Mouse (Mus musculus): ENCODE data around the gene Trpc7.
A peak's percentile ranks its signal among the peaks of the same experiment; 100 is the strongest.

The Trpc7 gene

GRCm38 (mm10) chr13:56895893-56896292 is at the start of gene Trpc7:
TSS of gene Trpc7 (minus strand) at chr13:56895993.
- no peak for DNase-seq (ENCODE audit: inconsistent ontology term)

DNA sequence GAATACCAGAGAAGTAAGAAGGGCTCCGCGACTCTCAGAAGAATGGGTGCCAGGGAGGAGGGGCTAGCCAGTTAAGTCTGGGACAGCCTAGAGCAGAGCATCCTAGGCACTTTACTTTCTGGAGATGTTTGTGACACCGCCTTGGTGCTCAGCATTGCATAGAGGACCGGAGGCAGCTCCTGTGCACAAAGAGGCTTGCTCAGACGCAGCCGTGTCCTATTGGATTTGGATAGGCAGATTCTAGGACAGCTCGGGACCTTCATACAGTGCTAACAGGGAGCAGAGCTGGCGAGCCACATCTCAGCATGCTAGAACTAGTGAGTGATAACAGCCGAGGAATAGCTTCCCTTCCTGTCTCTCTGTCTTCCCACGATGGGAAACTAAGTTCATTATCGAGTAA is 43.5 kb upstream of the Trpc7 start:
- DNase-seq (ENCODE audit: inconsistent ontology term): no peak

DNA sequence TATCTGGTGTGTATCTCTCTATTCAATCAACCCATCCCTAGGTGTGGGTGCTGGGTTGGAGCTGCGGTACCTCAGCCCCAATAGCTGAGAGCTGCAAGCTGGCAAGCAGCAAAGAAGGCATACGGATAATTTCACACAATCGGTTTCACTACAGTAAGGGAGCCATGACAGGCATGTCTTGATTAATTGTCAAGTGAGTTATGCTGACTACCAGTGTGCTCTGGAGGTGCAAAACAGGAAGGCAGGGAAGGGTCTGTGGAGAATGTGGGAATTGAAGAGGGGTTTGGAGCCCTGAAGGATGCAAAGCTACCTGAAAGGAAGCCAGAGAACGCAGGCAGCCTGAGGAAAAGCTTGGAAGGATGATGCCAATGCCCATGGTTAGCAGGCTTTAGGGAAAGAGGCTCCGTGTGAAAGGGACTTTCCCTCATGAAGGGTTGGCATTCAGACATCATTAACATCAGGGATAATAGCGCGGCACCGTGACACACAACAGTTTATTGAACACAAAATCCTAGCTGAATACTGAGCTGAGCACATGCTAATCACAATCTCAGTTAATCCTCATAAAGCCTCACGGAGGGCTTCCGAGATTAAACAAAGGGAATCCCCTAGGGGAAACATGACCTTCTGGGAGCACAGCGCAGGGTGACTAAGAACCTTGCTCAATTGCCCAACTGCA is 38.2 kb upstream of the Trpc7 start:
- DNase-seq (ENCODE audit: inconsistent ontology term): no peak

DNA sequence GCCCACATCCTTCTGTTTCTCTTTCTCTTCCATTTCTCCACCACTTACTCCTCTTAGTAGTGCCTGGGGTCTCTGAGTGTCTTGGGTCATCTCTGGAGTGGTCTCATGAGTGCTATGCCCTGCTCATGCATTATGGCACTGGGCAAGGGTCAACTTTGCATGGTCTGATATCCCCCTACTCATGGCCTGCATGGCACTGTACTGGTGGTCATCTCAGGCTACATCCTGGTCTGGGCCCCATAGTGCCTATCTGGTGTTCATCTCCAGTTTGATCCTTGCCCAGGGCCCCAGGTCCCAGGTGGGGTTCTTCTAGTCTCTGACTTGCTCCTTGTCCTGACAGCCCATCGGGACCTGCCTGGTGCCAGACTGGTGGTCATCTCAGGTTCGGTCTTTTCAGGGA is 34.6 kb upstream of the Trpc7 start:
- no peak for DNase-seq (ENCODE audit: inconsistent ontology term)

GRCm38 (mm10) chr13:56922976-56923375 is 27.2 kb upstream of the Trpc7 start:
- no peak for DNase-seq (ENCODE audit: inconsistent ontology term)

DNA sequence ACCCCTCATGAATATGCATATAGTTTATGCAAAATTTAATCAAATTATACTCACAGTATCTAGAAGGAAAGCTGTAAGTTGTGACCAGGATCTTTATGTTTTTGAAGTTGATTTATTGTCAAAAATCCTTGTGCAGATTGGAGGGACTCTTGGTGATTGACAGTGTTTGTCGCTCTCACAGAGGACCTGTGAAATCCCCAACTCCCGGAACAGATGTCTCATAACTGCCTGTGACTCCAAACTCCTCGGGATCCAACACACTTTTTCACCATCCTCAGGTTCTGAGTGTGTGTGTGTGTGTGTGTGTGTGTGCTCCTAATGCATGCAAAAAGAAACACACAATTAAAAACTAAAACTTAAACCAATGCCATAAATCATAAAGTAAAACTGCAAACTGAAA is 25.5 kb upstream of the Trpc7 start:
- DNase-seq (ENCODE audit: inconsistent ontology term): no peak

DNA sequence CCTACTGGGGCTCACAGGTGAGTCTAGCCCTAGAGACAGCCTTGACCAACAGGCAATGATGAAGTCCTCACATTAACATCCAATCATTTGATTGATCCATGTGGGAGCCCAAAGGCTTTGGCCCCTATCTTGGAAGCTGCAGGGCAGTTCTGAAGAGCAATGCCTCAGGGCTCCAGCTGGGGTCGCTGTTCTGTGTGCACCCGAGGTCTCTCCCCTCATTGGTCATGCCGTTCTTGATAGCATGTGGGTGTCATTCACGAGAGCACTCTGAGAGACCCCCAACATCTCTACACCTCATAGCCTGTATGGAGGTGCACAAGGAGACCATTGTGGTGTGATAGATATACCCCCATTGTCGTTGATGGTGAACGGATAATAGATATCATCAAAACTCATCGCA is 18.9 kb upstream of the Trpc7 start:
- DNase-seq (ENCODE audit: inconsistent ontology term): no peak

DNA sequence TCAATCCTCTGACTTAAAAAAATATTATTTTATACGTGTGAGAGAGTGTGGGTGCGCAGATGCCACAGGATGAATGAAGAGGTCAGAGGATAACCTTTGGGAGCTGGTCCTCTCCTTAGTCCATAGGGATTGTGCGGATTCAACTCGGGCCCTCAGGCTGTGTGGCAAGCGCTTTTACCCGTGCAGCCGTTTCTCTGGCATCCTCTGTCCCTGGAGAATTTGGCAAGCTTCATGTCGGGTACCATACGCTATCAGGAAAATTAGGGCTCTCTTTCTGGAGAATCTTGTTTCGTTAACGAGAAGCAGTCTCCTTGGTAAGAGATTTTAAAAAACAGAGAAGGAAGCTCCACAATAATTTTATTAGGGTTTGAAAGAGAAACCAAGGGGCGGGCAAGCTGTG is 15.3 kb upstream of the Trpc7 start:
- no peak for DNase-seq (ENCODE audit: inconsistent ontology term)

- peak; percentile 60 for DNase-seq (ENCODE audit: inconsistent ontology term)
Measured at GRCm38 (mm10) chr13:56895386-56895785, 407 bp downstream of the Trpc7 start.

DNA sequence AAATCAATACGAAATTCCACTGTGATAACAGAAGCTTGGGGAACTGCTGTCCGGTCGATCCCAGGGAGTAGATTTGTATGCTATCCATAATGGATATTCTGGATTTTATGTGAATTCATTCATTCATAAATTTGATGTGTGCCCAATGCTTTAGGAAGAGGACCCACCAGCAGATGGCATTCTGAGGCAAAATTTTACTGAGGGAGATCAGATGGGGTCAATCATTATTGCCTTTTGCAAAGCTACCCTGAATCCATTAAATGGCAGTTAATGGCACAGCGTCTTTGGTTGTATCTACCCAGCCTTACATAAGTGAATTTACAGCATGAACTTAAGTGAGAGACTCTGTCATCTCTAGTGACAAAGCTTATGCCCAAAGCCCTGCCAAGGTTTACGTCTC is 1.2 kb downstream of the Trpc7 start:
- no peak for DNase-seq (ENCODE audit: inconsistent ontology term)

GRCm38 (mm10) chr13:56889888-56890287 is 5.9 kb downstream of the Trpc7 start:
- no peak for DNase-seq (ENCODE audit: inconsistent ontology term)

DNA sequence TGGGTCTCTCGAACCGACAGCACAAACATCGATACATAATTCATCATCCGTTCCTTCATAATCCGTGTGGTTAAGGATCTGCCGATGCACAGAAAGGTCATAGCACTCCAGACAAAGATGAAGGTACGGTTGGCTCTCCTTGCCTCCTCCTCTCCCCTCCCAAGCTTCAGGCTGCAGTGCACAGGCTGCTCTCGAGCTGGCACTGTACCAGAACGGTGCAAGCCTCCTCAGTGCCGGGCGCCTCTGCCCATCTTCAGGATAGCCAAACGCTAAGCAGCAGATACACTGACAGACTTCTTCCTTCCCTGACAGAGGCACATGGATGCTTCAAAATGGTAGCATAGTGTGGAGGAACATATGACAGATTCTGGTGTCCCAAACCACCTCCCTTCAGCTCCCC is 12.9 kb downstream of the Trpc7 start:
- DNase-seq (ENCODE audit: inconsistent ontology term): no peak

DNA sequence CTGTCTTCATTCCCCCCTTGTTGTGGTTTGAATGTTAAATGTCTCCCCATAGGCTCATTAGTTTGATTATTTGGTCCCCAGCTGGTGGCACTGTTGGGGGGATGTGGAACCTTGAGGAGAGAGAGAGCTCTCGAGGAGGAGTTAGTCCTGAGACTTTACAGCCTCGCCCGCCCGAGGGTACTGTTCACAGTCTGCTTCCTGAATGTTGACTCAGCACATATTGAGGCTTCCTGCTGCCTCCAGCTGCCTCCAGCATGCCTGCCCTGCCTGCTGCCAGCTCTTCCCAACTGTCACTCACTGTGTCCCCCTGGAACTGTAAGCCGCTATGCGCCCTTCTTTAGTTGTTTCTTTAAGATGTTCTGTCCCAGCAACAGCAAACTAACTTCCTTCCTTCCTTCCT is 31.2 kb downstream of the Trpc7 start:
- DNase-seq (ENCODE audit: inconsistent ontology term): no peak

DNA sequence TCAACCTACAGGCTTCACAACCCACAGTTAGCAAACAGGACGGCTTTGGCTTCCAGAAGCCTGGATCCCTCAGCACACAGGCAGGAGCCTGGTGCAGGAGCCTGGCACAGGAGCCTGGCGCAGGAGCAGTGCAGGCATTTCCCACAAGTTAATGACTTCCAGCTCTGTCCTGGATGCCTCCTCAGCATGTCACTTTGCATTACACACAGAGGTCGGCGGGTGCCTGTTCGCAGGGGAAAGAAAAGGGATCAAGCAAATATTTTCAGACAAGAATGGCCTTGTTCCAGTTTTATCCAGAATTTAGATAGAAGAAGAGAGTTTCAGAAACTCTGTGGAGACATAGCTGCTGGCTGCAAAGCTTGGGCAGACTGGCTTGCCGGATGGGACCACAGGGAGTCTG is 33.8 kb downstream of the Trpc7 start:
- DNase-seq (ENCODE audit: inconsistent ontology term): peak; percentile 84

DNA sequence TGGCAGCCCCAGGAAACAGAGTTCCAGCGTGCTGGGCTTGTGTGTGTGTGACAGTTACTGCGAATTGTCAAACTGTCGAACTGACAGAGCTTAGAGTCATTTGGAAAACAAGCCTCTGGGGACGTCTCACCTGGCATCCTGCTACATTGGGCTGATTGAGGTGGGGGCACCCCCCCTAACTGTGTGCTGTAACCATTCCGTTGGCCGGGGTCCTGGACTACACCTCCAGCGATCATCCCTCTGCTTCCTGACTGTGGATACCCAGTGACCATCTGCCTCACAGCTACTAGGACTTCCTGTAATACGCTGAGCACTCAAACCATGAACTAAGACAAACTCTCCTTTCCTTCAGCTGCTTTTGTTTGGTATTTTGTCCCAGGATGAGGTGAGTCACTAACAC is 41.3 kb downstream of the Trpc7 start:
- no peak for DNase-seq (ENCODE audit: inconsistent ontology term)

DNA sequence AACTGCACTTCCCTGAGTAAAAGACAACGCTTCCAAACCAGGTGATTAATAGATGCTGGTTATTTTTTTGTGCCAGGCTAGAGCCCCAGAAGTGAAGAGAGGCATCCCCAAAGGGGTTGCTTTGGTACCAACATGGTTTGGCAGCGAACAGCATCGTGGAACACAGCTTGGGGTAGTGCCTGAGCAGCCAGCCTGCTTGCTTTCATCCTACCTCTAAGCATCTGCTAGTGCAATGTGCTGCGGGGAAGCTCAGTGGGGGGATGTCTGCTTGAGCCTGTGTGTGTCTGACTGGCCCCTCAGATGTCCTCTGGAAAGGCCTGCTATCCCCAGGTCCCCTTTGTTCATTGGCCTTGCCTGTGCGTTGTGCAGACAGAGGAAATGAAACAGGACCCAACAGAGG is 42.4 kb downstream of the Trpc7 start:
- DNase-seq (ENCODE audit: inconsistent ontology term): no peak

- no peak for DNase-seq (ENCODE audit: inconsistent ontology term)
Measured at GRCm38 (mm10) chr13:56845866-56846265, 49.9 kb downstream of the Trpc7 start.

GRCm38 (mm10) chr13:56815471-56815870 is 80.3 kb downstream of the Trpc7 start:
- DNase-seq (ENCODE audit: inconsistent ontology term): no peak

- peak; percentile 75 for DNase-seq (ENCODE audit: inconsistent ontology term)
Measured at GRCm38 (mm10) chr13:56806776-56807490, 88.9 kb downstream of the Trpc7 start.

DNA sequence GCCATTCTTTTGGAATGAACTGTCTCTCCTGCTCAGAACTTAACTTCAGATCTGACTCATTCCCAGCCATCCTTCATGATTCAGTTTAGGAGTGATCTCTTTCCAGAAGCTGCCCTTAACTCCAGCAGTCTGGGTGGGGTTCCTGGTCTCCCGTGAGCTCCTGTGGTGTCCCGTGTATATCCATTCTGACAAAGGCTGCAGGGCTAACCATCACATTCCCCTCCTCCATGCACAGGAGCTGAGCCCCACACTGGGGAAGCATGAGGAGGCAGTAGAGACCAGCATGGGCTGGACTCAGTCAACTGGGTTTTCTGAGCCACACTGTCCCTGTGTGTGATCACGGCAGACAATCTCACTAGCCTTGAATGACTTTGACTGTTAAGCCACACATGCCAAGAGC is 90.7 kb downstream of the Trpc7 start:
- no peak for DNase-seq (ENCODE audit: inconsistent ontology term)

DNA sequence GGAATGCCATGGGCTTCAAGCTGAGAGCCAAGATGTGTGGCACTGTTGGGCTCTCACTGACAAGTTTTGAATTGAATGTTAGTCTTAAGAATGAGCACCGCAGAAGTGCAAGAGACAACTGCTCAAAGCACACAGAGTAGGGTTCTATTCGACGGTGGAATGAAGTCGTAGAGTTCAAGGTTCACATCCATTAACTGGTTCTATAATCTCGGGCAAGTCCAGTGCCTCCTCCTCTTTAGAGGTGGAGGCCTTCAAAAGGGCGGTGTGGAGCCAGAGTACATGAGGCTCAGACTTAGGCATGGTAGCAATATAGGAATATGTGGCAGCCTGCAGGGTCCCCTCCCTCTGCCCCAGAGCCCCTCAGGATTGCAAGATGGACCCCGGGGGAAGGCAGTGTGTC is 98.3 kb downstream of the Trpc7 start:
- DNase-seq (ENCODE audit: inconsistent ontology term): no peak

DNA sequence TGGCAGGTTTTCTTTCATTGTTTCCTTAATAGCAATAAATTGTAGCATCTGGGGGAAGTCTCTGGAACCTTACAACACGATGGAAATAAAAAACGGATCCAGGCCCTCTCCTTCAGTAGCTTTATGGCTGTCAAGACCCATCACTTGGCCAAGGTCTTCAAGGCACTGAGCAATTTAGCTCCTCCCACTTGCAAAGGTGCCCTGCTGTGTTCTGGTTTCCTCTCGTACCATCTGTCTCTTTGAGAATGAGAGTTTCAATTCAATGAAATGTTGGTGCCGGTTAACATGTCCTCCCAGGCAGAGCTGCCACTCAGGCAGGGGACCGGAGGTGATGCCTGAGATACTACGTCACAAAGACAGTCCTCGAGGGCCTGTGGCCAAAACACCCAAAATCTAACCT is 100.3 kb downstream of the Trpc7 start:
- no peak for DNase-seq (ENCODE audit: inconsistent ontology term)

DNA sequence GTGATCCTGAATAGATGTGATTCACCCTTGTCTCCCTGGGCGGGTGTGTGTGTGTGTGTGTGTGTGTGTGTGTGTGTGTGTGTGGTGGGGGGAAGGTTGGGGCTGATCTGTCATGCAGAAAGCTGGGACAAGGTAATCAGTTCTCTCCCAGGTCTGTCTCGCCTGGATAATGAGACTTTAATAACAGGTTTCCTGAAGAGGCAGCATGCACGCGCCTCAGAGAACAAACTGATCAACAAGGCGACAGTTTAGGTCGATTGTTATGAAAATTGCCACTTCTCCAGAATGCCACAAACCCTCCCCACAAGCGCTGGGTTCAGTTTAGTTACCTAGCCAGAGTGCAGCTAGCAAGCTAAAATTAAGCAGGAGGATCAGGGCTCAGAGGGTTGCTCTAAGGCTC is 101.4 kb downstream of the Trpc7 start:
- DNase-seq (ENCODE audit: inconsistent ontology term): no peak

GRCm38 (mm10) chr13:56792844-56793243 is 102.9 kb downstream of the Trpc7 start:
- DNase-seq (ENCODE audit: inconsistent ontology term): no peak
